Mouse (Mus musculus): ENCODE measurements around the gene Phf21b. TPM values are rescaled to one million over a fixed set of nuclear protein-coding genes. Genes with fewer than 3 reads are reported as not detected.

The Phf21b gene
- total RNA-seq, 2 experiments from 2014 or later: 14.2 to 16.9 TPM

DNA sequence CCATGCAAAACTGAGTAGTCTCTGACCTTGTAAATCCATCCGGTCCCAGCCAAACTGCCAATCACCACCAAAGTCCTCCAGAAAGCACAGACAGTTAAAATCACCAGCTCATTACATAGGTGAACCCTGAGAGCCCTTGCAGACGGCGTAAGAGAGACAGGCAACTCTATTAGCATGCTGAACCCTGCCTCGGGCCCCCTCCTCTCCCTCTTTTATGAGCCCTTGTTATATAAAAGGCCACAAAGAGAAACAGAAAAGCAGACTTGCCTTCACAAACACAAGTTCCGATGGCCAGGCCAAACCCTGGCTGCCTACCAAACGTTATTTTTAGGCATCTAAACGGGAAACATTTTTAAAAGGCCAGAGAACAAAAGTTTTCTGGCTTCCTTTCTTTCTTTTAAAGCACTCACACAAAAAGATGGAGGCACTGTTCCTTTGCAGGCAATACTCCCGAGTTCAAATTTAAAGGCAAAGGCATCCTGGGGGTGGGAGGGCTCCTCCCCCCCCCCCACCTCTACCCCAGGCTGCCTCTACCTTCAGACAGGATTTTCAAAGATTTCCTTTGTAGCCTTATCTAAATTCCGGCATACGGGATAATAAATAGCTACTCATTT is 3.3 kb downstream of the Phf21b start:
- peak; percentile 31 to 65 for DNase-seq (ENCODE audit: low spot score in 2 of 2)
- intact Hi-C loops (cut with DNase I): loop anchor here (5.0 kb wide), 1 partner anchor 50 kb away; no protein-coding TSS in a partner anchor

- DNase-seq (ENCODE audit: low spot score in 2 of 2): no peak
- intact Hi-C loops (cut with DNase I): loop anchor here (5.0 kb wide), 1 partner anchor 48 kb away; no protein-coding TSS in a partner anchor
Observed at GRCm38 (mm10) chr15:84850321-84850720, 5.5 kb downstream of the Phf21b start.

DNA sequence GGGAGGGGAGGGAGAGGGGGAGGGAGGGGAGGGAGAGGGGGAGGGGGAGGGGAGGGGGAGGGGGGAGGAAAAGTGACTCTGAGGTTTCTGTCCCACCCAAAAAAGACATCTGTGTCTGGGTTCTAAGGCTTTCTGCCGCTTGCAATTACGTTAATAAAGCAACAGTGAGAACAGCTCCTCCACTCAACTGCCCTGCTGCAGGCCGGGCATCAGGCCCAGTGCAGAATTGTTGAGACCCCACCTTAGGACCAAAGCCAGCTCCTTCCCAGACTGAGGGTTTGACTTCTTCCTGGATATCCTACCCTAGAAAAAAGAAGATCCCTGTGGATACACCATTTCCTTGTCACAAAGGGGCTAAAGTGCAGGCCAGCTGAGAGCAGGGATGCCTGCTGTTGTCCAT is 9.6 kb downstream of the Phf21b start:
- intact Hi-C loops (cut with DNase I): no loop called here
- no peak for DNase-seq (ENCODE audit: low spot score in 2 of 2)

DNA sequence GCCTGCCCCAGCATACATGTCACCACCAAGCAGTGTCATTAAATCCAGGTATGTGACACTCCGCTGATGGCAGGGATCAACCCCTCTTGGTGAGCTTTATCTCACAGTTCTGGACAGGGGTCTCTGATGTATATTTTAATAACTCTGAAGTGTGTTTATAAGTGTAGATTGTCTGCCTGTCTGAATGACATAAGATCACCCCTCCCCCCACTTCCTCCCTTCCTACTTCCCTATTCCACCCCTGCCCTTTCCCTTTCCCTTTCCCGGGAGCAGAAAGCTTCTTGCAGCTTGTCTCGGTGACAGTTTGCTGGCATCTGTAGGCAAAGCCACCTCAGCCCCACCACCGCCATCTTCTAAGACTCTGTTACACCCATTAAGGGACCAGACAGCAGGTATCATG is 11.0 kb downstream of the Phf21b start:
- no peak for DNase-seq (ENCODE audit: low spot score in 2 of 2)
- intact Hi-C loops (cut with DNase I): no loop called here

DNA sequence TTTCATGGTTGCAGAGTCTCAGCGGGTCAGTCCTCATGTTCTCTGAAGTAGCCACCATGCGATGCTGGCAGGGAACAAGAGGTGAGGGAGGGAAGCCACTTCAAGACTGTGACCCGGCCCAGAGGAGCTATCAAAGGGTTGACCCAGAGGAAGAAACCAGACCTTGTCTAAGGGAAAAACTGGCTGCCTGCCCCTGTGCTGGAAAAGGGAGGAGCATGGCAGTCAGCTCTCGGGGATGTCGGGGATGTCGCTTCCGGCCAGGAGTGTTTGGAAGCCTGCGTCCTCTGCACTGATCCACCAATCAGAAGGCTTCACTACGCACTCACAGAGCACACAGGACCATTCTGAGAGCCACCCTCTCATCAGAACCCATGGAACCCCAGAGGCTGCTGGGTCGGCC is 12.8 kb downstream of the Phf21b start:
- intact Hi-C loops (cut with DNase I): no loop called here

GRCm38 (mm10) chr15:84841925-84842821 is 13.7 kb downstream of the Phf21b start:
- intact Hi-C loops (cut with DNase I): loop anchor here (1.0 kb wide), 1 partner anchor 27 kb away; no protein-coding TSS in a partner anchor

More for the DNA sequence above, 12.8 kb downstream of the Phf21b start:
- DNase-seq (ENCODE audit: low spot score in 2 of 2): no peak

GRCm38 (mm10) chr15:84840560-84840959 is 15.3 kb downstream of the Phf21b start:
- intact Hi-C loops (cut with DNase I): no loop called here
- DNase-seq (ENCODE audit: low spot score in 2 of 2): no peak

More at GRCm38 (mm10) chr15:84841925-84842821, 13.7 kb downstream of the Phf21b start:
- DNase-seq (ENCODE audit: low spot score in 2 of 2): peak in 1 of 2 experiments; percentile 18

DNA sequence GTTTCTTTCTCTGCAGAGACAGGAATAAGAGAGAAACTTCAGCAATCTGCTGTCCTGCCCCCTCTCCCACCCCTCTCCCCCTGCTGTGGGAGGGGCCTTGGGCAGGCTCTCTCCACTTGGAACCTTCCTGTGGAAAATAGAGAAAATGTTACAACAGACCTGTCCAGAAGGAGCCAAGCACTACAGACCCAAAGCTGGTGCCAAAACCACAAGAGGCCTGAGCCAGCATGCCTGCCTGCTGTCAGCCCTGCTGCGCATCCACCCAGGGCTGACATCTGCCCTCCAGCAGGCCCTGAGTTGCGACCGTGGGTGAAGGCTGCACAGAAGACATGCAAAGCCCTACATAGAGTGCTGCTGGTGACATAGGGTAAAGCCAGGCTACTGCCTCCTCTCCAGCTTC is 16.3 kb downstream of the Phf21b start:
- DNase-seq (ENCODE audit: low spot score in 2 of 2): no peak
- intact Hi-C loops (cut with DNase I): no loop called here

DNA sequence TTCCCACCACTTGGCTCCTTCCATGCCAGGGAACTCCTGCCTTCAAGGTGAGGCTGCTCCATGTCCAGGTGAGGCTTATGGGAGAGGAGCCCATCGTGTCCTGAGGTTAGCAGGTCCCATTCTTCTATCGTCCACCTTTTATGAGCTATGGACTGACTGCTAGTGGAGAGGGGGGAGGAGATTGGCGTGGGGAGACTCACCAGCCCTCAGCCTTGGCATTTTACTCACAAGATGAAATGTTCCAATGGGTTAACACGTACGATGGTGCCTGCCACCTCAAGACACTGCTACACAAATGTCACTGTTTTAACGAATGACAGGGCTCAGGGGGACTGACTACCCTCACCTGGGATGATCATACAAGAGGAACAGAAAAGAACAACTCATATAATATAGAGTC is 18.0 kb downstream of the Phf21b start:
- intact Hi-C loops (cut with DNase I): no loop called here
- no peak for DNase-seq (ENCODE audit: low spot score in 2 of 2)

DNA sequence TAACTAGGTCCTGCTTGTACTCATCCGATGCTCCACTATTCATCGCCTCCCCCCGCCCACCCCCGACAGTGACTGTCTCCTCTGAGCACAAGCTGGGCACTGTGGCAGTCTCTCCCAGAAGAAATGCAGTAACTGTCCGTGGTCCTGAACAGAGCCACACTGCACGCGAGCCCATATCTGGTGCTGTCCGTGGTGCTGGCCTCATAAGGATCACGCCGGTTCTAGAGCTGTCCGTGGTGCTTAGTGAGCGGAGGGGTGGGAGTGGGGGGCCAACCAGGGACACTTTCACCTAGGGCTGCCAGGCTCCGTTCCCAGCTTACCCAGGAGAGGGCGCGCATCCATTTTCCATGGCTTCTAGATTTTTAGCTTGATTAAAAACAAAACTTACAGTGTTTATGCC is 26.4 kb downstream of the Phf21b start:
- intact Hi-C loops (cut with DNase I): no loop called here
- DNase-seq (ENCODE audit: low spot score in 2 of 2): peak; percentile 54 to 63

GRCm38 (mm10) chr15:84828603-84829002 is 27.2 kb downstream of the Phf21b start:
- no peak for DNase-seq (ENCODE audit: low spot score in 2 of 2)
- intact Hi-C loops (cut with DNase I): no loop called here

- DNase-seq (ENCODE audit: low spot score in 2 of 2): peak in 1 of 2 experiments; percentile 75
- intact Hi-C loops (cut with DNase I): no loop called here
Observed at GRCm38 (mm10) chr15:84823086-84823485, 32.8 kb downstream of the Phf21b start.

- DNase-seq (ENCODE audit: low spot score in 2 of 2): peak in 1 of 2 experiments; percentile 55
- intact Hi-C loops (cut with DNase I): no loop called here
Observed at GRCm38 (mm10) chr15:84820811-84821210, 35.0 kb downstream of the Phf21b start.

- intact Hi-C loops (cut with DNase I): no loop called here
- peak in 1 of 2 experiments; percentile 14 for DNase-seq (ENCODE audit: low spot score in 2 of 2)
Observed at GRCm38 (mm10) chr15:84818284-84818683, 37.6 kb downstream of the Phf21b start.

DNA sequence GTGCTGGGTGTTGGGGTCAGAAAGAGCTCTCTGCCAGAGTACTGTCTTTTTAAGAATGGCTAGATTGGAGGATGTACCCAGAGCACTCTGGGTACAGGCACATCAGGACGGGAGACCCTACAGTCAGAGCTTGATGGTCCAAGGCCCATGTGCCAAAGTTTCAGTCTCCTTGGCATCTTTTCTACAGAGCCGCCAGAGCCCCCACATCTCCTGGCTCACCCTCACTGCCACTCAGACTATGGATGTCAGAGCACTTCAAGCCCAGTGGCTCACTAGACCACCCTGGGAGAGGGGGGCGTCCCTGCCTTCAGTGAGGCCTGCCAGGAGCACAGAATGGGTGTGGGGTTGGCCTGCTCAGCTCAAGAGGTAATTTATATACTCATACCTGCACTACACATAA is 38.3 kb downstream of the Phf21b start:
- intact Hi-C loops (cut with DNase I): no loop called here
- no peak for DNase-seq (ENCODE audit: low spot score in 2 of 2)

DNA sequence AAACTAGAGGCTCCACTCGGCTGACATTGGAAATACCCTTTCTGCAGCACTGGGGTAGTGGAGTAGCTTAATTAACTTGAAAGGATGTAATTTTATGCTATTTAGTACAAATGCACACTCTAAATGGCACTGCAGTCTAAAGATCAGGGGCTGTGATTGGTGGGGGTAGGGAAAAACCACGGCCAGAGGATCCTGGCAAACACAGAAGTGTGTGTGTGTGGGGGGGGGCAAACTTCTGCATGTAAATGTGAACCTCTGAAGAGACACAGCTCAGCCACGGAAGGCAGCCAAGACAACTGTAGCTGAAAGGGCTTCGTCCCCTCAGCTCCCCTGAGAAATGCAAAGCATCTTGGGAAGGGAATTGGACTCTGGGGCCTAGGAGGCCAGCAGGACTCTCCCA is 40.7 kb downstream of the Phf21b start:
- intact Hi-C loops (cut with DNase I): loop anchor here (1.0 kb wide), 1 partner anchor 27 kb away; no protein-coding TSS in a partner anchor
- DNase-seq (ENCODE audit: low spot score in 2 of 2): peak in 1 of 2 experiments; percentile 16

- peak; percentile 20 to 52 for DNase-seq (ENCODE audit: low spot score in 2 of 2)
Observed at GRCm38 (mm10) chr15:84812831-84813357, 43.0 kb downstream of the Phf21b start.

DNA sequence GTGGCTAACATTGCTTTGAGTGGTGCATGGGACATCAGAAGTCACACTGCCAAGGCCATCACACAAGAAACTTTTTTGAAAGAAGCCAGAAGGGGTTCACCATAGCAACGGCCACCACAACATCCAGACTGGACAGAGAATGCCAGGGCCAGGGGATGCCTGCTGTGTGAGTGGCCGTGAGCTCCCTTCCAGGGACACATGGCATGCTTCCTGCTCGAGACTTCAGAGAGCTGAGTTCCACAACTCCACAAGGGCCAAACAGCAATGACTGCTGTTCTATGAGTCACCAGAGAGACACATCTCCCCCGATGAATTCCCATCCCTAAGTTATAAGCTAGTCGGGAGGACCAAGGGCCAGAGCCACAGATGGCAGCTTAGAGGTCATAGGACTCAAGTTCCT is 44.7 kb downstream of the Phf21b start:
- intact Hi-C loops (cut with DNase I): no loop called here
- no peak for DNase-seq (ENCODE audit: low spot score in 2 of 2)

More at GRCm38 (mm10) chr15:84812831-84813357, 43.0 kb downstream of the Phf21b start:
- intact Hi-C loops (cut with DNase I): no loop called here

DNA sequence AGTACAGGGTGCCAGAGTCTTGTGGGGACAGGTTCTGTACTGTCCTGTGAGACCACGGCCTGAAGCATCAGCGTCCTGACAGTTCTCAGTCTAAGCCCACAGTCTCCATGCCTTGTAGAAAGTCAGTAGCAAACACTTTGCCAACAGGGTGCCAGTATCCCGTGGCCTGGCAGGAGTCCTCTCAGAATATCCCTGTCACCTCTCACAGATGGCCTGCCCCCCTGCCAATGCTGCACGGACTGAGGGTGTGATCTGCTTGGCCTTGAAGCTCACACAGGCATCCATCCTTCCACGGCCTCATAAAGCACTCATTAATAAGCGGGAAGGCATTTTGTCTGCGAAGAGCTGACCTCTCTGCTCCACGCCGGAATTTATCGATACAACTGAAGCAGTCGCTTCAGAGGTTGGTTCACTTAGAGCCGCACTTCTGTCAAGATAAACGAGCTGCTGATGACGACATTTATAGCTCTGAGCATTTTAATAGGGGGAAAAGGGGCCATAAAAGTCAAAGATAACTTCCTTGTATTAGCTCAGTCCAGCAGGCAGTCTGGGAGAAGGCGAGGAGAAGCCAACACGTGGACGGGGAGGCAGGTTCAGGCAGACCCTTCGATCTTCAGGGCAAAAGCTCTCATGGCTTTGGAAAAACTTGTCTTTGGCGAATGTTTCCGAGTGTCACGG is 46.4 kb downstream of the Phf21b start:
- intact Hi-C loops (cut with DNase I): no loop called here

GRCm38 (mm10) chr15:84803685-84804084 is 52.2 kb downstream of the Phf21b start:
- peak; percentile 64 to 70 for DNase-seq (ENCODE audit: low spot score in 2 of 2)
- intact Hi-C loops (cut with DNase I): loop anchor here (2.0 to 5.0 kb wide), 2 partner anchors 49 to 89 kb away; no protein-coding TSS in a partner anchor

More for the DNA sequence above, 46.4 kb downstream of the Phf21b start:
- DNase-seq (ENCODE audit: low spot score in 2 of 2): no peak
